Mouse (Mus musculus): Measurements from ENCODE around the gene Sgta. TPM values are rescaled to one million over a fixed set of nuclear protein-coding genes. Genes with fewer than 3 reads are reported as not detected.

The Sgta gene
- polyA plus RNA-seq, 1 experiment from 2014 or later: 353 TPM

DNA sequence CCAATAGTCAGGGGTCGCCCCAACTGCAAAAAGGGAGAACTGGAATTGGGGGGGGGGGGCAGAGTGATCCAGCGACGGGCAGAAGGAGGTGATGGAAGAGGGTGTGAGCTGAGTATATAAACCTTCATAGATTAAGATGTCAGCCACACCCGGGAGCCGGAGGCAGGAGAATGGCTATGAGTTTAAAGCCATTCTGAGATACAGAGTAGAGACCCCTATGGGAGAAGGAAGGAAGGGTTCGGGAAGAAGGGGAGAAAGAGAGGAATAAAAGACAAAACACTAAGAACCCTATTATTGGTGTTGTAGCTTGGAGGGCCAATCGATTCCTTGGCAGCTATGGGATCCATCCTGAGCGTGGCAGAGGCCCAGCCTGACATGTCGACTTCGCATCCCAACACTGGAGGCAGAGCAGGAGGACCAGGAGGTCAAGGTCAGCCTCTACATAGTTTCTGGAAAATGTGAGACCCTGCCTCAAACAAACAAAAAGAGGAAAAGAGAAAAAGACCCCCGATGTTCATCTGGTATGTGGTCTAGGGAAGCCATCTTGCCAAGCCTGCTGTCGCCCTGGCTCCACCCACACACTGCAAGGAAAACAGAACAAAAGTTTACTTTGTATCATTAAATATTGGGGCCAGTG lies 34.2 kb downstream of the Sgta start, which contains the start of gene Diras1:
Gene Diras1, minus strand, starts transcription at position 24 of the 637 bp plus-strand sequence.
- 53% methylated on average over 10 of the region's 12 CpGs for WGBS
- ATAC-seq (replicated peaks): peak; percentile 35

DNA sequence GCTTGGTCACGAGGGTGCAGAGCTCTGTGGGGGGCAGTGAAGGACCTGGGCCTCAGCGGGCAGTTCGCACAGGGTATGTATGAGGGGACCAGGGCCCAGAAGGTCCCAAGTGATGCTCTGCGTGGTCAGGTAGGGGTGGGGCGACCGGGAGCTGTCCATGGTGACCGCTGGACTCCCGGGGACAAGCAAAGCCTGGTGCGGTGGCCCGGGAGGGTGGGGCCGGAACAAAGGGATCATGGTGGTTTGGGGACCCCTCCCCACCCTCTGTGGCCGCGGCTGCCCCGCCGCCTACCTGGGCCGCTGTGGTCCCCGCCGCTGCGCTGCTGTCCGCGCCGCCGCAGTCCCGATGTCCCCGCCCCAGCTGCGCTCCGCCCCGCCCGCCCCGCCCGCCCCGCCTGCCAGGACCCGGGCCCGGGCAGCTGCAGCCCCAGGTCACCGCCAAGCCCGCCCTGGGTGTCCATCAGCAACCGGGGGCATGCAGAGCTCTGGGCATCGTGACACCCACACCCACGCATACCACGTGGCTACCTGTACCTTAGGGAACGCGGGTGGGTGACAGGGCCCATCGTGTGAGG lies 34.8 kb downstream of the Sgta start:
- Histone ChIP-seq H3K27ac (peak overlapping the region; percentile 13; the same call in 1 of the 2 replicates), H3K4me3 (peak overlapping the region; percentile 50)
- WGBS: under 1% methylated on average over 21 of the region's 43 CpGs

More for the DNA sequence above, 34.2 kb downstream of the Sgta start, which contains the start of gene Diras1:
- peak within 1 kb of the TSS; percentile 13; the same call in 1 of the 2 replicates for H3K27ac ChIP-seq
- peak within 1 kb of the TSS; percentile 50 for H3K4me3 ChIP-seq
- H3K9ac ChIP-seq: peak within 1 kb of the TSS; percentile 71
- peak within 1 kb of the TSS; percentile 86 for H3K4me2 ChIP-seq
- H3K27me3 ChIP-seq (replicated peaks): 0 out of 2 replicates have a peak, but pooled peaks cover 3% of the 10 kb centered on the region
- 0 out of 2 replicates have a peak, but pooled peaks cover 12% of the 10 kb centered on the region for H3K36me3 ChIP-seq (replicated peaks)
- H3K9me3 ChIP-seq: no peaks in the 10 kb centered on the region
- H3K4me1 ChIP-seq: peaks cover 22% of the 10 kb centered on the region

DNA sequence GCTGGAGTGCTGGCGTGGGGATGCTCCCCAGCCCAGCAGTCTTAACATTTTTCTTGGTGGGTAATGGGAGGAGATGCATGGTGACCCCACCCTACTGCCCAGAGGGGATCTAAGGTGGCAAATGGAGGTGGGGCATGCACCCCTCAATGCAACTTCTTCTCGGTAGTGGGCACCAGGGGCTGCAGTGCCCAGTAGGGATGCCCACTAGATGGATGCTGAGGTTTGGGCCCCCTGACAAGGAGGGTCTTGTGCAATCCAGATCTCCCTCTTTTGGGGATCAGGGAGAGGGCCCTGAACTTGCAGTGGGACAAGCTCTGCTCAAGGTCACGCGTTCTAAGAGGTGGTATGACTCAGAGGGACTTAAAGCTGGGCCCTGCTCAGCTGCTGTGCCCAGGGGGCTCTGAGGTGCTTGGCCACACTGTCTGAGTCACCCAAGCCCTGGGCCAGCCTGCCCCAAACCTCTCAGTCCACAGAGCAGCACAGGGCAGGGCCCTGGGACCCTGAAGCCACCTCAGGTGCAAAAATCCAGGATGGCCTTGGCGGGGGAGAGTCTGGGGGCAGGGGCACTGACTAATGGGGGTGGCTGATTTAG lies 35.5 kb downstream of the Sgta start:
- ATAC-seq (replicated peaks): peak; percentile 25; the same call in 1 of the 2 replicates
- peaks cover 25% of the 10 kb centered on the region for H3K4me1 ChIP-seq
- peak overlapping the region; percentile 50 for H3K4me3 ChIP-seq
- peaks cover 3% of the 10 kb centered on the region; the same call in 1 of the 2 replicates for H3K36me3 ChIP-seq (replicated peaks)
- peak overlapping the region; percentile 71 for H3K9ac ChIP-seq
- 0 out of 2 replicates have a peak, but pooled peaks cover 3% of the 10 kb centered on the region for H3K27me3 ChIP-seq (replicated peaks)
- no peaks in the 10 kb centered on the region for H3K9me3 ChIP-seq
- H3K4me2 ChIP-seq: peak overlapping the region; percentile 86
- H3K27ac ChIP-seq: peak overlapping the region; percentile 13; the same call in 1 of the 2 replicates
- WGBS: 83% methylated on average over 5 of the region's 5 CpGs

More for the DNA sequence above, 34.8 kb downstream of the Sgta start:
- Histone ChIP-seq H3K36me3 (replicated peaks) (peaks cover 7% of the 10 kb centered on the region; the same call in 1 of the 2 replicates), H3K4me1 (peaks cover 25% of the 10 kb centered on the region), H3K4me2 (peak overlapping the region; percentile 86), H3K27me3 (replicated peaks) (0 out of 2 replicates have a peak, but pooled peaks cover 3% of the 10 kb centered on the region), H3K9me3 (no peaks in the 10 kb centered on the region), H3K9ac (peak overlapping the region; percentile 71)
- peak; percentile 67 for ATAC-seq (replicated peaks)

DNA sequence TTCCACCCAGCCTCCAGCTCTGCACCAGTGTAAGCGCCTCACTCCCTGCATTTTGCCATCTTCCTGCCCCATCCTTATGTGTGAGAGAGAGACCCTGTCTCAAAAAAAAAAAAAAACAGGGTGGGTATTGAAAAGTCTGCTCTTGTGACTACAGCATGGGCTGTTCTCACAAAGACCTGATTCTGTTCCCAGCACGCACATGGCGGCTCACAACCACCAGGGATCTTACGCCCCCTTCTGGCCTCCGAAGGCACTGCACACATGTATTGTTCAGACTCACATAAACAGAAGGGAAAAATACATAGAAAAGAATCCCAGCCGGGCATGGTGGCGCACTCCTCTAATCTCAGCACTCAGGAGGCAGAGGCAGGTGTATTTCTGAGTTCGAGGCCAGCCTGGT lies 37.2 kb downstream of the Sgta start:
- H3K27me3 ChIP-seq (replicated peaks): 0 out of 2 replicates have a peak, but pooled peaks cover 3% of the 10 kb centered on the region
- no peak overlapping the region for H3K27ac ChIP-seq
- 75% methylated on average over 8 of the region's 8 CpGs for WGBS
- H3K36me3 ChIP-seq (replicated peaks): peaks cover 3% of the 10 kb centered on the region; the same call in 1 of the 2 replicates
- H3K4me3 ChIP-seq: no peak overlapping the region
- no peak overlapping the region for H3K4me2 ChIP-seq
- H3K9ac ChIP-seq: no peak overlapping the region
- no peaks in the 10 kb centered on the region for H3K9me3 ChIP-seq
- H3K4me1 ChIP-seq: peaks cover 22% of the 10 kb centered on the region
- no peak for ATAC-seq (replicated peaks)

DNA sequence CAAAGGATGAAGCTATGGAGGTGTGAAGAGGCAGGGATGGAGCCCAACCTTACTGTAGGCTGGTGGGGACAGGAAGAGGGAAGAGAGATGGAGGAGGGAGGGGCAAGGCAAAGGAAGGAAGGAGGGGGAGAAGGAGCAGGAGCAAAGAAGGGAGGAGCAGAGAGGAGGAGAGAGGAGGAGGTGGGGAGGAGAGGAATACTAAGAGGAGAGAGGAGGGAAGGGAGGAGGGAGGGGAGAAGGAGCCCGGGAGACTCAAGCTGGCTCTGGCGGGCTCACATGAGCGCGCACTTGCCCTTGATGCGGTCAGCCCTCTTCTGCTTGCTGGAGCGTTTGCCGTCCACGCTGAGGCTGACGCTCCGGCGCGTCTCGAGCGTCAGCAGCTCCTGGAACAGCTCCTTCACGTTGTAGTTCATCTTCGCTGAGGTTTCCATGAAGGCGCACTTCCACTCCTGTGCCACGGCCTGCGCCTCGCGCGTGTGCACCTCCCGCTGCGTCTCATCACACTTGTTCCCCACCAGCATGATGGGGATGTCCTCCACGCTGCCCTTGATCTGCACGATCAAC lies 38.4 kb downstream of the Sgta start:
- no peak overlapping the region; the same call in 1 of the 2 replicates for H3K9ac ChIP-seq
- H3K4me1 ChIP-seq: peaks cover 22% of the 10 kb centered on the region
- peaks cover 3% of the 10 kb centered on the region; the same call in 1 of the 2 replicates for H3K36me3 ChIP-seq (replicated peaks)
- no peak overlapping the region for H3K4me3 ChIP-seq
- 28% methylated on average over 26 of the region's 26 CpGs for WGBS
- ATAC-seq (replicated peaks): no peak
- peak overlapping the region; percentile 25 for H3K4me2 ChIP-seq
- H3K27me3 ChIP-seq (replicated peaks): 0 out of 2 replicates have a peak, but pooled peaks cover 3% of the 10 kb centered on the region
- H3K27ac ChIP-seq: no peak overlapping the region
- no peaks in the 10 kb centered on the region for H3K9me3 ChIP-seq

DNA sequence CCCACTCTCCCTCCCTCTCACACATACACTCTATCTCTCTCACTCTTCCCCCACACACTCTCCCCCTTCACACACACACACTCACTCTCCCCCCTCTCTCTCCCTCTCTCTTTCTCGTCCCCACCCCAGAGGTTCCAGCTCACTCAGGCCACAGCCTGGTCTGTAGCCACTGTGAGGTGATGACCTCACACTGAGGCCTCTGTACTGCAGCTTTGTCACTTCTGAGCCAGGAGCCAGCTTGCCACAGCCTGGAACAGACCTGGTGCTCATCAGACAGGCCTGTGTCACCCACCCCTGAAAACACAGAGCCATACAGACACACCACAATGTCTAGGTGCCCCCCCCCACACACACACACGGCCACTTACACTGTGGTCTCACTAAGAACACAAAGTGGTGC lies 39.8 kb downstream of the Sgta start:
- H3K4me3 ChIP-seq: no peak overlapping the region
- no peak overlapping the region for H3K4me2 ChIP-seq
- H3K4me1 ChIP-seq: peaks cover 26% of the 10 kb centered on the region
- H3K9me3 ChIP-seq: no peaks in the 10 kb centered on the region
- no peak overlapping the region for H3K27ac ChIP-seq
- H3K9ac ChIP-seq: no peak overlapping the region
- ATAC-seq (replicated peaks): no peak
- 54% methylated on average over 2 of the region's 2 CpGs for WGBS
- peaks cover 3% of the 10 kb centered on the region; the same call in 1 of the 2 replicates for H3K36me3 ChIP-seq (replicated peaks)
- 0 out of 2 replicates have a peak, but pooled peaks cover 3% of the 10 kb centered on the region for H3K27me3 ChIP-seq (replicated peaks)

DNA sequence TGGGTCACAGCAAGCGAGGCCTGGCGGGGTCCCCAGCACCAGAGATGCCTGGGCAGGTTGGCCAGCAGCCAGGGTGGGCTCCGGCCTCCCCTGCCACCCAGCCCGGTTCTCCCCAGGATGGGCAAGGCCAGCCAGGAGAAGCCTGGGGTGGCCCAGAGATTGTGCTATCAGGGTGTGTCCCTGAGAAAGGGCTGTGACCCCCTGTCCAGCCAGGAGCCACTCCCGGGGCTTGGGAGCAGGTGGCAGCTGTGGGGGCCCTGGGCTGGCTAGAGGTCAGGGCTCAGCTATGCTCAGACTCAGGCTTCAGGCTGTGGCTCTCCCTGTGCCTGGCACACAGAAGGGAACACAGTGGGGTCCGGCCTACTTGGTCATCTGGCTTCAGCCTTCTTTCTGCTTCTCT lies 40.3 kb downstream of the Sgta start:
- Histone ChIP-seq H3K9ac (no peak overlapping the region), H3K9me3 (no peaks in the 10 kb centered on the region), H3K27ac (no peak overlapping the region), H3K27me3 (replicated peaks) (0 out of 2 replicates have a peak, but pooled peaks cover 3% of the 10 kb centered on the region), H3K4me2 (no peak overlapping the region), H3K36me3 (replicated peaks) (peaks cover 3% of the 10 kb centered on the region; the same call in 1 of the 2 replicates), H3K4me3 (no peak overlapping the region), H3K4me1 (peaks cover 26% of the 10 kb centered on the region)
- 75% methylated on average over 6 of the region's 6 CpGs for WGBS
- no peak for ATAC-seq (replicated peaks)

DNA sequence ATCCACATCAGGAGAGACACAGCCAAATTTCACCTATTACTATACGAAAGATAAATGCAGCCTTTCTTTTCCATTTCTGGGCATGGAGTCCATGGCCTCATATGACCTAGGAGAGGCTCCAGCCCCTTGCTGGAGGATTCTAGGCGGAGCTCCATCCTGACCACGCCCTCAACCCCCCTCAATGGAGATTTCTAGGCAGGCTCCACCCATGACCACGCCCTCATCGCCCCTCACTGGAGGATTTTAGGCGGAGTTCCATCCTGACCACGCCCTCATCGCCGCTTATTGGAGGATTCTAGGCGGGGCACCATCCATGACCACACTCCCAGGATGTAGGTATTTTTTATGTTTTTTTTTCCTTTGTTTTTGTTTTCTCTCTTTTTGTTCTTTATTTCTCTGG lies 41.7 kb downstream of the Sgta start:
- WGBS: 48% methylated on average over 10 of the region's 10 CpGs
- H3K4me3 ChIP-seq: no peak overlapping the region
- H3K4me1 ChIP-seq: peaks cover 16% of the 10 kb centered on the region
- H3K9ac ChIP-seq: no peak overlapping the region
- no peak for ATAC-seq (replicated peaks)
- no peak overlapping the region for H3K4me2 ChIP-seq
- peaks cover 3% of the 10 kb centered on the region; the same call in 1 of the 2 replicates for H3K36me3 ChIP-seq (replicated peaks)
- no peaks in the 10 kb centered on the region for H3K9me3 ChIP-seq
- H3K27me3 ChIP-seq (replicated peaks): no peaks in the 10 kb centered on the region
- H3K27ac ChIP-seq: no peak overlapping the region

DNA sequence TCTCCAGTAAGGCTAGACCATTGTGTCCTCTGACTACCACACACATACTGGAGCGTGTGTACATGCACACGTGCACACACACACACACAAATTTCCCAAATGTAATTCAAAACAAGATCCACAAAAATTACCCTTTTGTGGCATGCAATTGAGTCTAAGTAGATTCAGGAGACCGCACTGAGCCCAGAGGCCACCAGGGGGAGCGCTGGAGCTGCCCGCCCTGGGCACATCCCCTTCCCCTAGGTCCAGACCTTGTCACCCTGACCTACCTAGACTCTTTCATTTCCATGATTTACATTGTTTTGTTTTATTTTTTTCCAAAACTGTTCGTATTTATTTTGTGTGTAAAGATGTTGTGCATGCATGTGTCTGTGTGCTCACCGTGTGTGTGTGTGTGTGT lies 43.3 kb downstream of the Sgta start:
- ATAC-seq (replicated peaks): no peak
- H3K9me3 ChIP-seq: no peaks in the 10 kb centered on the region
- H3K4me1 ChIP-seq: peaks cover 8% of the 10 kb centered on the region
- H3K4me3 ChIP-seq: no peak overlapping the region
- 4% methylated on average over 7 of the region's 7 CpGs for WGBS
- no peaks in the 10 kb centered on the region for H3K27me3 ChIP-seq (replicated peaks)
- H3K27ac ChIP-seq: no peak overlapping the region
- no peak overlapping the region for H3K4me2 ChIP-seq
- no peak overlapping the region for H3K9ac ChIP-seq
- H3K36me3 ChIP-seq (replicated peaks): peaks cover 3% of the 10 kb centered on the region; the same call in 1 of the 2 replicates

DNA sequence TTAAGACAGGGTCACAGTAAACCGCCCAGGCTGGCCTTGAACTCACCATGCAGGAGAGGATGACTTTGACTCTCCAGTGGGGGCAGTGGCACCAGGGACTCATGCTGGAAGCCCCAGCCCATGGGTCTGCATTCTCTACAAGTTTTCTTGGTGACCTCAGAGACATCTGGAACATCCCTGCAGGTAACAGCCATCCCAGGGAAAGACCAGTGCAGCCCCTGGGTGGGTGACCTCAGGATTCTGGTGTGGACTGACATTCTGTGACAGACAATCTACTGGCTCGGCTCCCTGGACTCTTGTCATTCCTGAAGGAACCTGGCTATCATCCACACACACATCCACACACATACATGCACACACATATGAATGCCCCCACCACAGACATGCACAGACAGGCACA lies 44.3 kb downstream of the Sgta start:
- H3K36me3 ChIP-seq (replicated peaks): no peaks in the 10 kb centered on the region; the same call in 1 of the 2 replicates
- 93% methylated on average over 2 of the region's 2 CpGs for WGBS
- H3K27ac ChIP-seq: no peak overlapping the region
- no peak overlapping the region for H3K9ac ChIP-seq
- H3K9me3 ChIP-seq: no peaks in the 10 kb centered on the region
- no peak for ATAC-seq (replicated peaks)
- H3K4me1 ChIP-seq: peaks cover 8% of the 10 kb centered on the region; the same call in 1 of the 2 replicates
- H3K4me3 ChIP-seq: no peak overlapping the region
- H3K27me3 ChIP-seq (replicated peaks): no peaks in the 10 kb centered on the region
- H3K4me2 ChIP-seq: no peak overlapping the region

DNA sequence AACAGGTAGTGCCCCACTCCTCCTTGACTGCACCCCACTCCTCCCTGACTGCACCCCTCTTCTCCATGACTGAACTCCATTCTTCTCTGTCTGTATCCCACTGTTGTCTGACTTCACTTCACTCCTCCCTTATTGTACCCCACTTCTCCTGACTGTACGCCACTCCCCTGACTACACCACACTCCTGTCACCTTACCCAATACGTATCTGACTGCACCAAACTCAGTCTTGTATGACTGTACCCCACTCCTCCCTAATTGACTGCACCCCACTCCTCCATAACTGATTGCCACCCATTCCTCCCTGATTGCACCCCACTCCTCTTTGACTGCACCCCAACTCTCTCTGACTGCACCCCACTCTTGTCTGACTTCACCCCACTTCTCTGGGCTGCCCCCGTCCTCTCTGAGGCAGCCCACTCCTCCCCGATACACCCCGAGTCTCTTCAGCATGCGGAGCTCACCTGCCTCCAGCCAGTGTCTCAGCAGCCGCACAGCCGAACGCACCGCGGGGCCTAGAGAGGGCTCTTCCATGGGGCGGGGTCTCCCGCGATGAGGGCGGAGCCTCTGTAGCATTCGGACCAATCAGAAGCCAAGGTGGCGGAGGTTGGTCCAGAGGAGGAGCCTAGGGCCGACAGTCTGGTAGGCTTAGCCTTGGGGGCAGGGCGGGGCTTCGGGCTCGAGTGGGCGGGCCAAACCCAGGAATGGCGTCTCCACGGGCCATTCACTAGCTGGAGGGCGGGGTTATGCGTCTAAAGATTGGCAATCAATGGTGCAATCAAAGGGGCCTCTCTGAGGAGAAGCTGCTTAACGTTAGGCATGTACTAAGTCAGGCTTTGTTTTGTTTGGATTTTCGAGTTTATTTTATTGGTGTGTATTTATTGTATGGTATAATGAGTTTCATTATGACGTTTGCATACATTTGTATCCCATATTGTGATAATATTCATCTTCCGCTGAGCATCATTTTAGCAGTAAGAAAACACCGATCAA lies 45.3 kb downstream of the Sgta start, which contains the start of gene Gng7:
Gene Gng7, minus strand, starts transcription at position 553 of the 992 bp plus-strand sequence.
- peak within 1 kb of the TSS; percentile 38 for H3K9ac ChIP-seq
- H3K9me3 ChIP-seq: no peaks in the 10 kb centered on the region
- H3K27ac ChIP-seq: no peak within 1 kb of the TSS
- peak within 1 kb of the TSS; percentile 38 for H3K4me3 ChIP-seq
- no peaks in the 10 kb centered on the region for H3K27me3 ChIP-seq (replicated peaks)
- peak within 1 kb of the TSS; percentile 53 for H3K4me2 ChIP-seq
- peaks cover 5% of the 10 kb centered on the region; the same call in 1 of the 2 replicates for H3K4me1 ChIP-seq
- H3K36me3 ChIP-seq (replicated peaks): no peaks in the 10 kb centered on the region
- ATAC-seq (replicated peaks): peak; percentile 98
- 9% methylated on average over 31 of the region's 31 CpGs for WGBS
